Mouse (Mus musculus) intestine, postnatal 0 days (tissue): Measurements from ENCODE around the gene Gprin2. TPM values are rescaled to one million over a fixed set of nuclear protein-coding genes. Genes with fewer than 3 reads are reported as not detected.
A peak's percentile ranks its signal among the peaks of the same experiment; 100 is the strongest.

ENCODE experiments used
- ATAC-seq: fragments of 200-750 bp; cut with Nextera tagmentation; 2 replicates; pipeline ENCODE4 v1.8.0; 2017; ENCODE audit warnings: mild to moderate bottlenecking, moderate TSS enrichment, moderate library complexity
- H3K27ac ChIP-seq: fragments of 300-500 bp; sonication (generic); 2 replicates; pipeline ENCODE4 v1.5.1; 2014; ENCODE audit warnings: mild to moderate bottlenecking, low read depth, low read length, moderate library complexity
- H3K27me3 ChIP-seq: fragments of 300-500 bp; sonication (generic); replicated peaks from 2 replicates; pipeline ENCODE4 v1.6.1; 2014; ENCODE audit warnings: low read length, mixed read lengths; ENCODE audit not compliant: control insufficient read depth, insufficient read depth
- H3K36me3 ChIP-seq: fragments of 300-500 bp; sonication (generic); 2 replicates; pipeline ENCODE4 v1.6.1; 2014; ENCODE audit warnings: mild to moderate bottlenecking, moderate library complexity; ENCODE audit not compliant: control insufficient read depth, insufficient read depth
- H3K4me1 ChIP-seq: fragments of 300-500 bp; sonication (generic); replicated peaks from 2 replicates; pipeline ENCODE4 v1.6.1; 2014; ENCODE audit warnings: antibody characterized with exemption, low read length, mixed read lengths; ENCODE audit not compliant: control insufficient read depth, insufficient read depth
- H3K4me2 ChIP-seq: fragments of 300-500 bp; sonication (generic); replicated peaks from 2 replicates; pipeline ENCODE4 v1.6.1; 2014; ENCODE audit warnings: low read depth, mild to moderate bottlenecking, moderate library complexity
- H3K4me3 ChIP-seq: fragments of 300-500 bp; sonication (generic); 2 replicates; pipeline ENCODE4 v1.5.1; 2014; ENCODE audit warnings: low read depth, low read length
- H3K9ac ChIP-seq: fragments of 300-500 bp; sonication (generic); 2 replicates; pipeline ENCODE4 v1.6.1; 2014; ENCODE audit warnings: mild to moderate bottlenecking, low read depth, low read length
- H3K9me3 ChIP-seq: fragments of 300-500 bp; sonication (generic); 2 replicates; pipeline ENCODE4 v1.6.1; 2016; ENCODE audit warnings: mixed run types; ENCODE audit not compliant: control insufficient read depth
- CTCF ChIP-seq: sonication (generic); IDR thresholded peaks from 2 replicates; pipeline ENCODE4 v1.5.1; 2016; ENCODE audit warnings: low read depth, mild to moderate bottlenecking, control low read depth, antibody characterized with exemption, moderate library complexity
- WGBS: fragments of 180-500 bp; shearing (Covaris S2); extraction: QIAGEN DNeasy Blood & Tissue Kit; methylation state at CpG from one replicate; pipeline ENCODE4 v1.1.7; 2014; 5-methylcytosine and 5-hydroxymethylcytosine counted together
- polyA plus RNA-seq: library from polyadenylated mRNA; unstranded; fragments of >200 nt; fragmentation: Nextera tagmentation; extraction: Ambion mirVana; gene quantifications from 2 replicates; pipeline ENCODE4 v1.2.1, GENCODE M21; 2015

The Gprin2 gene
- polyA plus RNA-seq, 1 experiment from 2014 or later = 0.13 TPM

GRCm38 (mm10) chr14:34209942-34210341, 8.5 kb upstream of the Gprin2 start:
- no peak overlapping the region for H3K9ac ChIP-seq
- 79% methylated on average over 4 of the region's 4 CpGs for WGBS
- H3K4me1 ChIP-seq = no peaks in the 10 kb centered on the region
- no peak overlapping the region for H3K27ac ChIP-seq
- H3K4me3 ChIP-seq = no peak overlapping the region
- H3K9me3 ChIP-seq = no peaks in the 10 kb centered on the region
- no peak overlapping the region for H3K4me2 ChIP-seq
- ATAC-seq = peak; percentile 36; the same call in 1 of the 2 replicates
- H3K27me3 ChIP-seq = no peaks in the 10 kb centered on the region
- TF ChIP-seq CTCF = no peak
- no peaks in the 10 kb centered on the region for H3K36me3 ChIP-seq

DNA sequence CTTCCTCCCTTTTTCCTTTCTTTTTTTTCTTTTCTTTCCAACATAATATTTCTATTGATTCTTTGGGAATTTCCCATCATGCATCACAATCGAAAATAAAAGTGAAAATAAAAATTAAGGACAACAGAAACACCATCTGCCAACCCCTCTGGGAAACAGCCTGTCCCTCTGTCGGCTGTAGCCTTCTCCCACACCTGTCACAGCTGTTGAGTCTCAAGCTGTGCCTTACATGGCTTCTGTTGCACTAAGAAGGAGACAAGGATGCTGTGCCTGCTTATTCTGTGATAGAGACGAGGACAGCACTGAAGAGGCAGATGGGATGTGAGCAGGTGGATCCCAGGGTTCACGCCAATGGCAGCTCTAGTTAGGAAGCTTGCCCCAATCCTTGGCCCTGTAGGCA, 7.6 kb upstream of the Gprin2 start:
- Histone ChIP-seq H3K9me3 (no peaks in the 10 kb centered on the region), H3K4me1 (no peaks in the 10 kb centered on the region), H3K4me3 (no peak overlapping the region), H3K4me2 (no peak overlapping the region), H3K27ac (no peak overlapping the region), H3K27me3 (no peaks in the 10 kb centered on the region), H3K9ac (no peak overlapping the region), H3K36me3 (no peaks in the 10 kb centered on the region)
- WGBS = 59% methylated on average over 4 of the region's 4 CpGs
- ATAC-seq = no peak
- TF ChIP-seq CTCF = no peak

- H3K27ac ChIP-seq = no peak overlapping the region
- TF ChIP-seq CTCF = peak; percentile 67
Observed at GRCm38 (mm10) chr14:34208651-34209050, 7.2 kb upstream of the Gprin2 start.

DNA sequence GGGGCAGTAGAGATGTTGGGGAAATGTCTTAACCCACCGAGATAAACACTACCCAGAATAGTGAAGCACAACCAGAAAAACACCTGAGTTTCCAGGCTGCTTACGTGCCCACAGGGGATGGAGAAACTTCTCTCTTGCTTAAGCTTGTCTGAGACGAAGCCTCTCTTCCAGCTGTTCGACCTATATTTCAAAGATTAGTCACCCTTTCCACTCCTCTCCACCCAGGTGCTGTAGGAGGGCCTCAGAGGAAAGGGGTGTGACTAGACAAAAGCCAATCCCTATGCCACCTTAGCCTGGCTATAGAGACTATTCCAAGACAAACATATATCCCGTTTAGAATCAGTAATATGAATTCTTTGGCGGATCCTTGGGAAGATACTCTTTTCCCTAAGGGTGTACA, 6.5 kb upstream of the Gprin2 start:
- ATAC-seq = no peak
- 75% methylated on average over 6 of the region's 6 CpGs for WGBS
- Histone ChIP-seq H3K9me3 (no peaks in the 10 kb centered on the region), H3K27me3 (no peaks in the 10 kb centered on the region), H3K36me3 (no peaks in the 10 kb centered on the region), H3K4me3 (no peak overlapping the region), H3K4me2 (no peak overlapping the region), H3K9ac (no peak overlapping the region), H3K4me1 (no peaks in the 10 kb centered on the region), H3K27ac (no peak overlapping the region)
- TF ChIP-seq CTCF = no peak

More at GRCm38 (mm10) chr14:34208651-34209050, 7.2 kb upstream of the Gprin2 start:
- Histone ChIP-seq H3K27me3 (no peaks in the 10 kb centered on the region), H3K36me3 (no peaks in the 10 kb centered on the region), H3K4me2 (no peak overlapping the region), H3K4me1 (no peaks in the 10 kb centered on the region), H3K4me3 (no peak overlapping the region), H3K9ac (no peak overlapping the region), H3K9me3 (no peaks in the 10 kb centered on the region)
- no peak for ATAC-seq
- 44% methylated on average over 2 of the region's 2 CpGs for WGBS

DNA sequence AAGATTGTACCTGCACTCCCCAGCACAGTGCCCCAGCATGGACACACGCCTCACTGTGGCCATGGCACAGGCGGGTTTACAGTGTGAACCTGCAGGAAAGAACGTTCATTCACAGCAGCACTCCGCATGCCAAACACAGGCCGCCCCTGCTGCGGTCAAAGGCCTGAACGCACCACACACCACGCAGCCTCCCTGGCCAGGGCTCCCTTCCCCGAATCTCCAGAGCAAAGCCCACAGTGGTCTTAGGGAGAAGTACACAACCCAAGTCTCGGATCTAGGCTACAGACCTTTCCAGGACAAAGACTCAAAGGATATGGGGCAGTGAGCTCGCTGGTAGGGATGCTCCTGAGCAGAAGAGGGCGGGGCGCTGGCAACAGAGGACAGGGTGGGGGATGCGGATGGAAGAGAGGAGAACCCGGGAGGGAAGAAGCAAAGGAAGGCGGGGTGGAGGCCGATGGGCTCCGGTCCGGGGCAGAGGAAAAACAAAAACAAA, 669 bp downstream of the Gprin2 start:
- H3K9ac ChIP-seq = peak overlapping the region; percentile 32
- H3K27ac ChIP-seq = no peak overlapping the region
- H3K36me3 ChIP-seq = no peaks in the 10 kb centered on the region
- ATAC-seq = peak; percentile 39; the same call in 1 of the 2 replicates
- peak overlapping the region; percentile 64 for H3K4me3 ChIP-seq
- H3K4me1 ChIP-seq = no peaks in the 10 kb centered on the region
- H3K27me3 ChIP-seq = peaks cover 10% of the 10 kb centered on the region
- H3K9me3 ChIP-seq = no peaks in the 10 kb centered on the region
- H3K4me2 ChIP-seq = peak overlapping the region; percentile 94
- 11% methylated on average over 19 of the region's 19 CpGs for WGBS
- TF ChIP-seq CTCF = 0 out of 2 replicates have a peak, but pooled peaks have one; percentile 12

GRCm38 (mm10) chr14:34196706-34197105, 4.7 kb downstream of the Gprin2 start:
- Histone ChIP-seq H3K27me3 (peaks cover 10% of the 10 kb centered on the region), H3K4me2 (no peak overlapping the region), H3K27ac (no peak overlapping the region), H3K4me1 (no peaks in the 10 kb centered on the region), H3K36me3 (no peaks in the 10 kb centered on the region), H3K9ac (no peak overlapping the region), H3K4me3 (no peak overlapping the region), H3K9me3 (no peaks in the 10 kb centered on the region)
- WGBS = 47% methylated on average over 4 of the region's 4 CpGs
- TF ChIP-seq CTCF = no peak
- ATAC-seq = no peak

DNA sequence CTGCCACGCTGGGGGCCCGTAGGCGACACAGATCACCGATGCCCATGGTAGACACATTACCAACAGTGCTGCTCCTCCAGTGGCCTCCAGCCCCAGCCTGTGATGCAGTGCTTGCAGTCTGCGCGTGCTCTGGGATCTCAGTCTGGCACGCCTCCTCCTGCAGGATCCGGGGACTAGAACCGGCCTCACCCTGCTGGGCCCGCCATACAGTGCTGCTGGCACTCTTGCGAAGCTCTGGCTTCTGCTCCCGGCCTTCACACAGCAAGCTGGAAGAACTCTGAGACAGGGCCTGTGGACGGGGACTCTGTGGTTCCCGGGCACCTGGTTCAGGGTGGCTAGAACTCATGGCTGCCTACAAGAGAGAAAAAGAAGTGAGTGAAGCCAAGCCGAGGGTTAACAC, 6.0 kb downstream of the Gprin2 start:
- H3K9me3 ChIP-seq = no peaks in the 10 kb centered on the region
- no peak overlapping the region for H3K9ac ChIP-seq
- H3K27me3 ChIP-seq = peaks cover 5% of the 10 kb centered on the region; the same call in 1 of the 2 replicates
- TF ChIP-seq CTCF = no peak
- no peak overlapping the region for H3K4me2 ChIP-seq
- no peaks in the 10 kb centered on the region for H3K4me1 ChIP-seq
- H3K27ac ChIP-seq = no peak overlapping the region
- H3K4me3 ChIP-seq = no peak overlapping the region
- 89% methylated on average over 15 of the region's 15 CpGs for WGBS
- no peak for ATAC-seq
- H3K36me3 ChIP-seq = no peaks in the 10 kb centered on the region
